Mouse (Mus musculus): Measurements from ENCODE around the gene Zfp131. TPM values are rescaled to one million over a fixed set of nuclear protein-coding genes. Genes with fewer than 3 reads are reported as not detected.

Gene Zfp131
- polyA plus RNA-seq, 1 experiment from 2014 or later = 46.2 TPM

GRCm38 (mm10) chr13:119792791-119793404 is 2.2 kb upstream of the Zfp131 start:
- ATAC-seq (ENCODE audit: low FRiP score, low read depth) = no peak
- WGBS = 80% methylated on average over 5 of the region's 5 CpGs
- H3K36me3 ChIP-seq = peaks cover 7% of the 10 kb centered on the region
- no peak overlapping the region for H3K9ac ChIP-seq
- H3K4me3 ChIP-seq = no peak overlapping the region
- no peaks in the 10 kb centered on the region for H3K9me3 ChIP-seq
- no peak overlapping the region for H3K27ac ChIP-seq
- H3K27me3 ChIP-seq (replicated peaks) = no peaks in the 10 kb centered on the region
- peaks cover 21% of the 10 kb centered on the region for H3K4me1 ChIP-seq
- H3K4me2 ChIP-seq (replicated peaks) = no peak overlapping the region

DNA sequence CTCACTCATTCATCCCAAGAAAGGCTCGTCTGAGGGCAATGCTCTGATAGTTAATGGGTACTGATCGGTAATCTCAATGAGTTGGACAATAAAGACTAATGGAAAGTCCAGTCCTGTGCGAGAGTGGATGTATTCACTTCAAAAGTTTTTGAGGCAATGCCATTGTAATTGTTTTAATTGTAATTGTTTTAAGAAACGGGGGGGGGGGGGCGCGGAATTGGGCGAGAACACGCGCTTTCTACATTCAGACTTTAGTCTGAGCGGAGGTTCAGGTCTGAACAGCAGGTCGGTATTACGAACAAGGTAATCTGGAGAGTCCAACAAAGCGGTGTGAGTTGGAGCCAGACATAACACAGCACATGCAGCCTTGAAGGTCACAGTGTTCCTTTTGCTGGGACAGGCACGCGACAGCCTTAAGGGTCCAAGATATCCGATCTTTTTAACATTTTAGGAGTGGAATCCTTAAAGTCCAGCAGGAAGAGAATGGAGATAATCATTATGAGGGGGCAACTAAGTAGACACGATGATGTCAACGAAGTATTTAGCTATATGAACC is 969 bp upstream of the Zfp131 start:
- H3K4me2 ChIP-seq (replicated peaks) = peak overlapping the region; percentile 72
- peak overlapping the region; percentile 86 for H3K4me3 ChIP-seq
- H3K36me3 ChIP-seq = peaks cover 15% of the 10 kb centered on the region
- peak overlapping the region; percentile 95 for H3K9ac ChIP-seq
- 5% methylated on average over 18 of the region's 18 CpGs for WGBS
- H3K27me3 ChIP-seq (replicated peaks) = no peaks in the 10 kb centered on the region
- no peaks in the 10 kb centered on the region for H3K9me3 ChIP-seq
- H3K27ac ChIP-seq = peak overlapping the region; percentile 91; the same call in 1 of the 2 replicates
- no peak for ATAC-seq (ENCODE audit: low FRiP score, low read depth)
- H3K4me1 ChIP-seq = peaks cover 21% of the 10 kb centered on the region

DNA sequence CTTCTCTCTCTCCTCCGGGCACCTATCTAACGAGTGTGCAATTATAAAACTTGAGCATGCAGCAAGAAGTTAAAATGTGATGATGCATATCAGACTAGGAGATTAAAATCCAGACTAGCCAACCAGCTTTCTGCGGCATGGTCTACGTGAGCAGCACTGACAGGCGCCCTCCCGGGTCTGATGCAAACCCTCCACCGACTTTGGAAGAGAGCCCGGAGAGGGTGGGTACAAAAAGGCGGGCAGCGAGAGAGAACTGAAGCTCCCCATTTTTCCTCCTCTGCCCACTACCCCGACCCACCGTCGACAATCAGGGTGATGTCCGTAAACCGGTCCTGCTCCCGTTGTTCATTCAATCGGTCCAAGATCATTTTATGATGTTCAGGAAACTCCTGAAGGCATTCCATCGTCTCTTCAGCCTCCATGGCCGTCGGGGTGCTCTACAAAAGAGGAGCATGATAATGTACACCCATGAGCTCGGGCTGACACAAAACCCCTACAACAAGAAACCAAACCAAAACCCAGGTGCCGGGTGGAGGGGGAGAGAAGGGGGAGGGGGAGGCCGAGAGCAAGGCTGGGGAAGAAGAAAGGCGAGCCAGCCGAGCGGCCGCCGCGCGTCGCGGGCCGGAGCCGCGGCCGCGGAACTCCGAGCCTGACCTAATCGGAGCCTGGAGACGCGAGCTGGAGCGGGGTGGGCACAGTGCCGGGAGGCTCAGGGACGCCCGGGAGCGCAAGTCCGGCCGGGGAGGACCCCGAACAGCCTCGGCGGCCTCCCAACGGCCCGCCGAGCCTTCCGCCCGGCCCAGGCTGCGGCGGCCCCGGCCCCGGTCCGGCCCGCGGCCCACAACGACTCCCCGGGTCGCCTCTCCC is 605 bp downstream of the Zfp131 start:
- H3K9ac ChIP-seq = peak overlapping the region; percentile 95
- peak overlapping the region; percentile 86; the same call in 1 of the 2 replicates for H3K27ac ChIP-seq
- peak overlapping the region; percentile 72 for H3K4me2 ChIP-seq (replicated peaks)
- H3K36me3 ChIP-seq = peaks cover 24% of the 10 kb centered on the region
- peak overlapping the region; percentile 86 for H3K4me3 ChIP-seq
- ATAC-seq (ENCODE audit: low FRiP score, low read depth) = peak; percentile 71
- H3K4me1 ChIP-seq = peaks cover 21% of the 10 kb centered on the region
- no peaks in the 10 kb centered on the region for H3K27me3 ChIP-seq (replicated peaks)
- 1% methylated on average over 66 of the region's 66 CpGs for WGBS
- no peaks in the 10 kb centered on the region for H3K9me3 ChIP-seq

DNA sequence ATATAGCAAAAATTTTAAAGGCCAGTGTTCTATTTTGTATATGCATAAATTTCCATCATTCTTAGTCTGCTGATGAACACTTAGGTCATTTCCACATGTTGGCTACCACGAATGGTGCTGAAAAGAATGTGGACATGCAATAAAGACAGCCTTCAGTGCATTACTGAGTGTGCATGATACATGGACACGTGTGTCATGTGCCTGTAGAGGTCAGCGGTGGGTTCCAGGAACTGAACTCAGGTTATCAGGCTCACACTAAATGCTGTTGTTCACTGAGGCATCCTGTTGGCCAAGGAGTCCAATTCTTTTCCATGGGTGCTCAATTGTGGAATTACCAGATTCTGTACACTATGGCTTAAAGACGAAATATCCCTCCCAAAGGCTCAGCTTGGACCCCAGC is 7.1 kb downstream of the Zfp131 start:
- Histone ChIP-seq H3K4me1 (peaks cover 2% of the 10 kb centered on the region; the same call in 1 of the 2 replicates), H3K9ac (no peak overlapping the region), H3K36me3 (peaks cover 66% of the 10 kb centered on the region), H3K4me2 (replicated peaks) (no peak overlapping the region), H3K4me3 (no peak overlapping the region), H3K27me3 (replicated peaks) (no peaks in the 10 kb centered on the region), H3K9me3 (no peaks in the 10 kb centered on the region), H3K27ac (no peak overlapping the region)
- 88% methylated on average over 4 of the region's 4 CpGs for WGBS
- ATAC-seq (ENCODE audit: low FRiP score, low read depth) = no peak

- no peaks in the 10 kb centered on the region for H3K27me3 ChIP-seq (replicated peaks)
- WGBS = 89% methylated on average over 6 of the region's 6 CpGs
- H3K27ac ChIP-seq = no peak overlapping the region
- H3K9me3 ChIP-seq = no peaks in the 10 kb centered on the region
- ATAC-seq (ENCODE audit: low FRiP score, low read depth) = no peak
- H3K4me2 ChIP-seq (replicated peaks) = no peak overlapping the region
- no peak overlapping the region for H3K4me3 ChIP-seq
- no peaks in the 10 kb centered on the region for H3K4me1 ChIP-seq
- peaks cover 75% of the 10 kb centered on the region for H3K36me3 ChIP-seq
- no peak overlapping the region for H3K9ac ChIP-seq
Measured at GRCm38 (mm10) chr13:119768541-119768940, 22.1 kb downstream of the Zfp131 start.

- Histone ChIP-seq H3K27ac (no peak overlapping the region), H3K4me2 (replicated peaks) (no peak overlapping the region), H3K4me1 (no peaks in the 10 kb centered on the region), H3K27me3 (replicated peaks) (no peaks in the 10 kb centered on the region), H3K4me3 (no peak overlapping the region), H3K36me3 (peaks cover 65% of the 10 kb centered on the region), H3K9me3 (no peaks in the 10 kb centered on the region), H3K9ac (no peak overlapping the region)
- ATAC-seq (ENCODE audit: low FRiP score, low read depth) = no peak
- 94% methylated on average over 7 of the region's 7 CpGs for WGBS
Measured at GRCm38 (mm10) chr13:119766480-119766879, 24.2 kb downstream of the Zfp131 start.

DNA sequence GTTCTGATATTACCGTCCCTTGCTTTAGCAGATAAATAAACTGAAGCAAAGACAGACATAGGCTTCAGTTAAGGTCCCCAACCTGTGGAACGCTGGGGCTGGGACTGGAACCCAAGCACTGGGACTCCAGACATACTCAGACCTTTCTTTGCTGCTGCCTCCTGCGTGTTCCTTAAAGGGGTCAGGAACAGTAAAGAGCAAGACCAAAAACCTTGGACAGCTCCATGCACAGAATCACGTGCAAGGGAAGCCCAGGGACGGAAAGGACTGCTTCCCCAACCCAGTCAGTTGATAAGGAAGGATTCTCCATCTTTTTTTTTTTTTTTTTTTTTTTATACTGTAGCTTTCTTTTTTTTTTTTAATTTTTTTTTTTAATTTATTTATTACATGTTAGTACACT is 33.9 kb downstream of the Zfp131 start:
- ATAC-seq (ENCODE audit: low FRiP score, low read depth) = no peak
- no peaks in the 10 kb centered on the region for H3K27me3 ChIP-seq (replicated peaks)
- no peak overlapping the region for H3K4me2 ChIP-seq (replicated peaks)
- peaks cover 20% of the 10 kb centered on the region; the same call in 1 of the 2 replicates for H3K4me1 ChIP-seq
- no peak overlapping the region for H3K27ac ChIP-seq
- H3K9me3 ChIP-seq = no peaks in the 10 kb centered on the region
- peaks cover 12% of the 10 kb centered on the region; the same call in 1 of the 2 replicates for H3K36me3 ChIP-seq
- 41% methylated on average over 5 of the region's 5 CpGs for WGBS
- no peak overlapping the region for H3K4me3 ChIP-seq
- no peak overlapping the region for H3K9ac ChIP-seq

DNA sequence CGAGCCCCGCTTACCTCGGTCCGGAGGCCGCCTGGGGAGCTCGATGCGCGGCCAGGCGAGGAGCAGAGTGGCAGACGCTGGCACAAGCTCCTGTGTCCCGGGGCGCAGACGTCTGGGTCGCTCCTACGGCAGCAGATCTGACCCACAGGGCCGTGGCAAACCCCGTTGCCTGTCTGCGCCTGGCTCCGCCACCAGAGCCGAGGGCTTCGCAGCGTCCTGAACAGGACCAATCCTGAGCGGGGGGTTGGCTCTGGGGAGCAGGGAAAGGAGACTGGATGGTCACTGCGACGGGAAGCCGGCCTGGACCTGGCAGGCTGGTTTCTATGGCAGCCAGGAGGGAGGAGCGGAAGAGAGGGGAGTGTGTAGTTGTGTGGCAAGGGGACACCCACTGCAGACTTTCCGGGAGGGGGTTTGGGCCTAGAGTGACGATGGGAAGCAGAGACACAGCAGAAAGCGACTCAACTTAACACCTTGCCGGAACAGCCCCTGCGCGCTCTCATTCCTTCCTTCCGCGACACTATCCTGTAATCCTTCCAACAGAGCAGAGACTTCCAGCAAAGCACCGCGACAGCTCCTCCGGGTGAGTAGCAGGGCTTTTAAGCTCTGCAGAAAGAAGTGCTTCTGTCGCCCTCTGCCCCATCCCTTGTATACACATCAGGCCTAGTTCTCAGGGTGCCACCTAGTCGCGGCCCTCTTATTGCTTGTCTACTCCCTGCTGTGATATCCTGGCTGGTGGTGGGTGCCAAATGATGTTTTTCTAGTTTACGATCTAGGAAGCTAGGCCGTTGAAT is 34.8 kb downstream of the Zfp131 start, which contains the start of gene Nim1k:
Nim1k (minus strand) TSS at position 202 of the 791 bp plus-strand sequence.
- 1% methylated on average over 43 of the region's 43 CpGs for WGBS
- ATAC-seq (ENCODE audit: low FRiP score, low read depth) = peak; percentile 90
- Histone ChIP-seq H3K4me2 (replicated peaks) (peak within 1 kb of the TSS; percentile 82), H3K36me3 (0 out of 2 replicates have a peak, but pooled peaks cover 3% of the 10 kb centered on the region), H3K27me3 (replicated peaks) (no peaks in the 10 kb centered on the region), H3K9me3 (no peaks in the 10 kb centered on the region), H3K4me3 (peak within 1 kb of the TSS; percentile 52), H3K4me1 (peaks cover 20% of the 10 kb centered on the region; the same call in 1 of the 2 replicates), H3K27ac (0 out of 2 replicates have a peak within 1 kb of the TSS, but pooled peaks have one; percentile 12), H3K9ac (peak within 1 kb of the TSS; percentile 75)

DNA sequence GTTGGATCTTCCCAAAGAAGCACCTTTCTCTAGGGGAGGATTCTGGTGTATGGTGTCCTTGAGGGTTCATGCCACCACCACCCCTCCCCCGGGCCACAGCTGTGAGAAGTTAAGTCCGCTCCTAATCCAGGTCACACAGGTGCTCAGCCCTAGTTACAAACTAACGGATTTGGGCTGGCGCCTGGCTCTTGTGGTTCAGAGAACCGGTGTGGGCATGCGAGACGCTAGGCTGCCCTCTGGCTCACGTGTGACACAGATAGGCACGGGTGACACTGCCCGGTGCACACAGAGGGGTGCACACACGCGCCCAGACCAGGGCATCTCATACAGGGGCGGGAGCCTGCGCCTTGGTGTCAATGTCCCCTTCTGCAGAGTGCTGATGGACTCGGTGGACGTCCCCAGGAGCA is 35.5 kb downstream of the Zfp131 start:
- WGBS = under 1% methylated on average over 16 of the region's 16 CpGs
- no peaks in the 10 kb centered on the region for H3K36me3 ChIP-seq
- peaks cover 20% of the 10 kb centered on the region; the same call in 1 of the 2 replicates for H3K4me1 ChIP-seq
- H3K4me3 ChIP-seq = peak overlapping the region; percentile 52
- H3K27ac ChIP-seq = no peak overlapping the region
- peak; percentile 61 for ATAC-seq (ENCODE audit: low FRiP score, low read depth)
- no peaks in the 10 kb centered on the region for H3K27me3 ChIP-seq (replicated peaks)
- peak overlapping the region; percentile 82 for H3K4me2 ChIP-seq (replicated peaks)
- peak overlapping the region; percentile 75 for H3K9ac ChIP-seq
- H3K9me3 ChIP-seq = no peaks in the 10 kb centered on the region

- no peak for ATAC-seq (ENCODE audit: low FRiP score, low read depth)
- peaks cover 20% of the 10 kb centered on the region; the same call in 1 of the 2 replicates for H3K4me1 ChIP-seq
- no peak overlapping the region for H3K9ac ChIP-seq
- H3K27me3 ChIP-seq (replicated peaks) = no peaks in the 10 kb centered on the region
- H3K36me3 ChIP-seq = no peaks in the 10 kb centered on the region
- 40% methylated on average over 3 of the region's 3 CpGs for WGBS
- H3K27ac ChIP-seq = no peak overlapping the region
- peak overlapping the region; percentile 52; the same call in 1 of the 2 replicates for H3K4me3 ChIP-seq
- H3K9me3 ChIP-seq = no peaks in the 10 kb centered on the region
- H3K4me2 ChIP-seq (replicated peaks) = peak overlapping the region; percentile 82
Measured at GRCm38 (mm10) chr13:119754635-119755020, 36.1 kb downstream of the Zfp131 start.

DNA sequence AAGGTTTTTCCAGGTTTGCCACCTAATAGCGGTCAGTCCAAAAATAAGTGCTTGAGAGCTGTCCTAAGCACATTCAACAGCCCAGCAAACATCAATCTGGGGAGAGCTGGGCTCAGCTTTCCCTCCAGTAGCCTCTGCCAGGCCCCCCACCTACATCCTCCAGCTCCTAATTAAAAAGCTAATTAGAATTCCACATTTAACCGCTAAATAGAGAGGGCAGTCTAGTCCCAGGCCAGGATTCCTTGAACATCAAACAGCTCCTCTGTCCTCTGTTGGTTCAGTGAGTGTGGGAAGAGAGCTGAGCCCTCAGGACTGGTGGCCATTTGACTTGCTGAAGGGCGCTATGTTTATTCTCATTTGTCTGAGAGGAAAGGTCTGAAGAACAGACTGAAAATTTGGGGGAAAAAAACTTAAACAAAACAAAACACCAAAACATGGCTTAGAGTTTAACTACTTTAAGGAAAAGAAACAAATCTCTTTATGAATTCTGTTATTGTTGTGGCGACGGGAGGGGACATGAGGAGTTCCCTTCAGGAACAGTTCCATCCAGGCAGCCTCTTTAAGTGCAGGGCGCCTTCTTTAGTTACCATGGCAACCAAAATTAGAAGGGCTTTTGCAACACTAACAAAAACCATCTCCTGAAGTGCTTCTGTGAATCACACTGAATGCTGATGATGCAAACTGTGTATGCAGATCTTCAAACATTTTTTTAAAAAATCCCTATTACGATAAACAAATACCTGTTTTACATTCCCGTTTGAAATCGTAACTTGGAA is 36.6 kb downstream of the Zfp131 start:
- no peak overlapping the region for H3K9ac ChIP-seq
- H3K4me2 ChIP-seq (replicated peaks) = 0 out of 2 replicates have a peak overlapping the region, but pooled peaks have one; percentile 82
- no peaks in the 10 kb centered on the region for H3K9me3 ChIP-seq
- H3K27me3 ChIP-seq (replicated peaks) = no peaks in the 10 kb centered on the region
- no peaks in the 10 kb centered on the region for H3K36me3 ChIP-seq
- 50% methylated on average over 9 of the region's 9 CpGs for WGBS
- no peak overlapping the region for H3K4me3 ChIP-seq
- no peak overlapping the region for H3K27ac ChIP-seq
- ATAC-seq (ENCODE audit: low FRiP score, low read depth) = no peak
- peaks cover 20% of the 10 kb centered on the region; the same call in 1 of the 2 replicates for H3K4me1 ChIP-seq

All from neural tube, embryonic 12.5 days (tissue).